Mouse (Mus musculus): Measurements from ENCODE around the gene Trim5. TPM values are rescaled to one million over a fixed set of nuclear protein-coding genes. Genes with fewer than 3 reads are reported as not detected.

The Trim5 gene
- polyA plus RNA-seq (2012; rRNA removed), result 0.16 and 0.21 TPM in 2 replicates

DNA sequence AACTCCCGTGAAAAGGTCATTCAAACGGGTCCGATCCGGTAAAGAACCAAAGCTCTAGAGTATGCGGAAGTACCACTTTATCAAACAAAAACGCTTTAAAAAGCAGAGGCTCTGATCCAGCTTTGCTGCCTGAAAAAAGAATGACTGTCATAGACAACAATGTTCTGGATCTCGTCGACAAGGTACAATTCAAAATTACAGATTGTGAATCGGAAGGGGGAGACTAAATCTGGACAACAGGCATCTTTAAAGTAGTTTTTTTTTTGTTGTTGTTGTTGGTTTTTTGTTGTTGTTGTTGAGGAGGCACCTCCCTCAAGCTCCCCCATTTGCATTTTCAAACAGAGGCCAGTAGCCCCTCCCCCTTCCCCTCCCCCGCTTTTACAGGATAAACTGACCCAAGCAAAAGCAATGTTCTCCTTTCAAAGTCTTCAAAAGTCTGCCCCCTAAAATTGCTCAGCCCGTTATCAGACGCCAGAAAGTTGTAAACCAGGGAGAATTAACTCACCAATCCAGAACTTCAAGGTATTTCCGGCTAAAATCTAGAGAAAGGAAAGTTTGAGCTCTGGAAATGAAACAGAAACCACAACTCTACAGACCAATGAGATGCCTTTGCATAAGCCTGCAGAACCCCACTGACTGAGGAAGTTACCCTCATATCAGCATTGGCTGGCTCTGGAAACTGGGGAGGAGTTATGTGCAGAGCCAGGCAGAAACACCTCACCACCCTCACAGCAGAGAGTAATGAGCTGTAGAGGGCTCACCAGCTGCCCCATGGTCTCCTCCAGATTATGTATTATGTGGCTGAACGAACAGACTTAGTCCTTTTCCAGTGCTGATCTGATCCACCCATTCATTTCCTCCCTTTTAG lies at the start of gene Trim5:
Trim5 (minus strand) TSS at position 519 of the 868 bp plus-strand sequence.

DNA sequence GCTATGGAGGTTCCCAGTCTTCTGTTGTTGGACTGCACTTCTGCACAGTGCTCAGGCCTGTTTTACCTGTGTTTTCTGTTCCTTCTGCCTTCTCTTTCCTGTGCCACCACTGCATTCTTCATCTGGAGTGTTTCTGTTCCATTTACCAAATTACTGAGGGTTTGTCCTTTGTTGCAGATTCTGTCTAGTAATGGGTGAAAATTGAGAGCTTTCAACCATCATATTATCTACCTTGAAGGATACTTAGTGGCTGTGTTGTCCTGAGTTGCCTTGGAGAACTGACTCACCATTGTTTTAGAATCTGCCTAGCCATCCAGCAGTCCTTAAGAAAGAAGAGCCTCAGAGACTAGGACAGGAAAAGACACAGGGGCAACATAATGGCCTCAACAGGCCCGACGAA lies 41.3 kb upstream of the Trim5 start, which contains the start of gene Trim34b:
Trim34b (plus strand) TSS at position 301 of the 400 bp plus-strand sequence.

DNA sequence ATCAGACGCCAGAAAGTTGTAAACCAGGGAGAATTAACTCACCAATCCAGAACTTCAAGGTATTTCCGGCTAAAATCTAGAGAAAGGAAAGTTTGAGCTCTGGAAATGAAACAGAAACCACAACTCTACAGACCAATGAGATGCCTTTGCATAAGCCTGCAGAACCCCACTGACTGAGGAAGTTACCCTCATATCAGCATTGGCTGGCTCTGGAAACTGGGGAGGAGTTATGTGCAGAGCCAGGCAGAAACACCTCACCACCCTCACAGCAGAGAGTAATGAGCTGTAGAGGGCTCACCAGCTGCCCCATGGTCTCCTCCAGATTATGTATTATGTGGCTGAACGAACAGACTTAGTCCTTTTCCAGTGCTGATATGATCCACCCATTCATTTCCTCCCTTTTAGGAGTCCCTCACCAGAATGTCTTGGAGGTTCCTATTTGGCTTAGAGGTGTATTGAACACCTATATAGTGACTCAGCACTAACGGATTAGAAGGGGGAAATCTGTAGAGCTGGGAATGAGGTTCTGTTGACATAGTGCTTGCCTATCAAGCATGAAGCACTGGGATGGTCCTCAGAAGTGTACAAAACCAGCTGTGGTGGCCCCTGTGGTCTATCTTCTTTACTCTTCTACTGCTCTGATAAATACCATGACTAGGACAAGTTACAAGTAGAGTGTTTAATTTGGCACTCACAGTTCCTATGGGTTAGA lies 27.6 kb upstream of the Trim5 start, which contains the start of gene Trim12a:
Trim12a (minus strand) TSS at position 98 of the 712 bp plus-strand sequence.

DNA sequence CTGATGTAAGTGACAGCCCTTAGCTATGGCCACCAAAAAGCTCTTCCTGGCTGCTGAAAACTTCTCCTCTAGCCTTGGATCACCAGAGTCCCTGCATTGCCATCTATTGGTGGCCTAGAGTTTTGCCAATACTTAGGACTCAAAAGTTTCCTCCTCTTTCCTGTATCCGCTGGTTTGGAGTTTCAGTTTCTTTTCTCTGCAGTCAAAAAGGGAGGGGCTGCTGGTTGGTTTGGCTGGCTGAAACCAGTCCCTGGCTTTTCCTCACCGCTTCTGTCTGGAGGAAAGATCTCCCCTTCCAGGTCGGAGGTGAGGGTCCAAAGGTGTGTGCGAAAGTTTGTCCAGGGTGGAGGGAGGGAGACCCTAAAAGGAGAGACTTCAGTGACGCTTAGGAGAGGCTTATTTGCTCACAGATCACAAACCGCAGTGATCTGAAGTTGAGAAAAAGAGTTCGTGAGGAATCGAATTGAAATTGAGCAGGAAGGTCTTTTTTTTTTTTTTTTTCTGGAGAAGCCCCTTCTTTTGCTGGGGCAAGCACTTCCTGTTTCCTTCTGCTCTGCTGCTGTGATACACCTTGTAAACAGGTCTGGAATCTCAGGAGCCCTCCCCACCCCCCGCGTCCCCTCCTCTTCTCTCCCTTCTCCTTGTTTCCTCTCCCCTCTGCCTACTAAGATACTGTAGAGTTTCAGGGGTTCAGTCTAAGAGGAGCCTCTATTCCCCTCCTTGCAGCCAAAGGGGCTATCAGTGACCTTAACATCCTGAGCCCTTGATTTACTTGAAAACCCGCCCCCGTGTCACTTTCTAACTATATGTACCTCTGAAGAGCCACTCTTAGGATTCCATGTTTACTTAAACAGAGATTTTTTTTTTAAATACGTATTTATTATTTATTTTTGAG lies 43.4 kb downstream of the Trim5 start, which contains the start of gene Trim34a:
Trim34a (plus strand) TSS at position 171 of the 895 bp plus-strand sequence.

DNA sequence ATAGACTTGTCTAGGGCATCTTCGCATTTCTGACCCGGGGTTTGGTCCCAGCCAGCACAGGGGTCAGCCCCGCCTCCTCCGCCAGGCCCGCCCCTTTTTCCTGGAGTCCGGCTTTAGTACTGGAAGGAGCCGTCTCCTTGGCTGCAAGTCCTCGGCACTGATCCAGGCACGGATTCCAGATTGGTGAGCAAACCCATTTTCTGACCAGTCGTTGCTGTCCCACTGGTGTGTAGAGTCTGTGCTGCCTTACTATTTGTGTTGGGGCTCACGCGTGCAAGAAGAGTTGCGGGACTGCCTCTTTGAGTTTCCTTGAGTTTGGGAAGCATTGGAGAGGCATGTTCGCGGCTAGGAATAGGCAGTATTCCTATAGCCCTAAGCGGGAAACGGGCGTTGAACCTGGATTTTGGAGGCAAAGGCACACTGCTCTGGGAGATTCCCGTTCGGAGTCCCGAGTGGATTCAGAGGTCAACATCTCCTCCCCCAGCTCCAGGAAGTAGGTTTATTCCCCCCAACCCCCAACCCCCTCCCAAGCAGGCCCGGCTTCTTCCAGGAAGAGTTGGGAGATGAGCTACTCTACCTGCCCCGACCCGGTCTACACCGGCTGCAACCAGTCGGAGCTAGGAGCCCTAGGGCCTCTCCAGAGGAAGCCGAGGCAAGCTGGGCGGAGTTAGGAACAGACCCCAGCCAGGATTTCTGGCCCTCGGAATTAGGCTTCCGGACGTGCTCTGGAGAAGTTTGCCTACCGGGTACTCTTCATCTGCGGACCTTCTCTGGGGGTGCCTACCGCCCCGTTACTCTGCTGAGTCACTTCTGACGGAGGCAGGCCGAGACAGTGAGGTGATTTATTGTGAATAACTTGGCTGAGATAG lies 69.0 kb downstream of the Trim5 start, which contains the start of gene Trim6:
Trim6 (plus strand) TSS at position 93 of the 869 bp plus-strand sequence.

Other genes with a start within 250 kb of the Trim5 start
- not detected in 2 replicates for gene Olfr642, start 235.4 kb downstream of the Trim5 start, polyA plus RNA-seq (2012; rRNA removed)
- not detected in 2 replicates for gene 4930516K23Rik, start 226.6 kb downstream of the Trim5 start, polyA plus RNA-seq (2012; rRNA removed)
- not detected in 2 replicates for gene Olfr644, start 216.2 kb downstream of the Trim5 start, polyA plus RNA-seq (2012; rRNA removed)
- gene Olfr645, start 202.6 kb downstream of the Trim5 start, polyA plus RNA-seq (2012; rRNA removed), result not detected in 2 replicates
- gene Olfr646, start 183.2 kb downstream of the Trim5 start, polyA plus RNA-seq (2012; rRNA removed), result not detected in 2 replicates
- not detected in 2 replicates for gene Ubqln5, start 158.3 kb downstream of the Trim5 start, polyA plus RNA-seq (2012; rRNA removed)
- gene Olfr643, start 150.7 kb downstream of the Trim5 start, polyA plus RNA-seq (2012; rRNA removed), result not detected in 2 replicates
- not detected in 2 replicates for gene Ubqln3, start 144.8 kb downstream of the Trim5 start, polyA plus RNA-seq (2012; rRNA removed)
- gene Ubqlnl, start 137.5 kb downstream of the Trim5 start, polyA plus RNA-seq (2012; rRNA removed), result not detected in 2 replicates
- gene Olfm5, start 123.3 kb downstream of the Trim5 start, polyA plus RNA-seq (2012; rRNA removed), result 0.17 TPM in 1 of 2 replicates, not detected in the other
- 0.17 and 0.18 TPM in 2 replicates for gene Olfr648, start 104.7 kb downstream of the Trim5 start, polyA plus RNA-seq (2012; rRNA removed)
- gene Olfr649, start 92.1 kb downstream of the Trim5 start, polyA plus RNA-seq (2012; rRNA removed), result not detected in 2 replicates
- gene Trim6, start 69.3 kb downstream of the Trim5 start, polyA plus RNA-seq (2012; rRNA removed), result 0.39 and 0.59 TPM in 2 replicates
- 2.1 and 3.1 TPM in 2 replicates for gene Trim34a, start 43.6 kb downstream of the Trim5 start, polyA plus RNA-seq (2012; rRNA removed)
- gene Trim12a, start 27.4 kb upstream of the Trim5 start, polyA plus RNA-seq (2012; rRNA removed), result 2.9 and 3.8 TPM in 2 replicates
- 0.04 TPM in 1 of 2 replicates, not detected in the other for gene Trim34b, start 41.4 kb upstream of the Trim5 start, polyA plus RNA-seq (2012; rRNA removed)
- gene Trim12c, start 65.3 kb upstream of the Trim5 start, polyA plus RNA-seq (2012; rRNA removed), result 1.7 and 1.9 TPM in 2 replicates
- gene Trim30b, start 81.8 kb upstream of the Trim5 start, polyA plus RNA-seq (2012; rRNA removed), result 0.05 TPM in 1 of 2 replicates, not detected in the other
- 0.05 and 0.08 TPM in 2 replicates for gene Trim30c, start 112.7 kb upstream of the Trim5 start, polyA plus RNA-seq (2012; rRNA removed)
- 1.3 and 1.9 TPM in 2 replicates for gene Trim30a, start 177.1 kb upstream of the Trim5 start, polyA plus RNA-seq (2012; rRNA removed)
- 0.74 and 0.91 TPM in 2 replicates for gene Trim30d, start 219.8 kb upstream of the Trim5 start, polyA plus RNA-seq (2012; rRNA removed)

Data from central nervous system, embryonic 18 days (tissue).